Mouse (Mus musculus) hindbrain, embryonic 16.5 days (tissue): ENCODE measurements around the gene Pdxp. TPM values are rescaled to one million over a fixed set of nuclear protein-coding genes. Genes with fewer than 3 reads are reported as not detected.

Source experiments
- ATAC-seq: fragments of 200-750 bp; cut with Nextera tagmentation; 2 replicates; pipeline ENCODE4 v1.8.0; 2017; ENCODE audit warnings: moderate TSS enrichment, moderate library complexity
- H3K27ac ChIP-seq: fragments of 300-500 bp; sonication (generic); 2 replicates; pipeline ENCODE4 v1.5.1; 2014; ENCODE audit warnings: low read depth, mild to moderate bottlenecking, control low read depth, low read length, moderate library complexity
- H3K27me3 ChIP-seq: fragments of 300-500 bp; sonication (generic); replicated peaks from 2 replicates; pipeline ENCODE4 v1.6.1; 2014; ENCODE audit warnings: low read length; ENCODE audit not compliant: control insufficient read depth, insufficient read depth
- H3K36me3 ChIP-seq: fragments of 300-500 bp; sonication (generic); 2 replicates; pipeline ENCODE4 v1.6.1; 2014; ENCODE audit warnings: mild to moderate bottlenecking, low read length, moderate library complexity, mixed read lengths; ENCODE audit not compliant: control insufficient read depth, insufficient read depth
- H3K4me1 ChIP-seq: fragments of 300-500 bp; sonication (generic); 2 replicates; pipeline ENCODE4 v1.6.1; 2014; ENCODE audit warnings: low read depth, low read length; ENCODE audit not compliant: control insufficient read depth, insufficient read depth
- H3K4me2 ChIP-seq: fragments of 300-500 bp; sonication (generic); 2 replicates; pipeline ENCODE4 v1.6.1; 2014; ENCODE audit warnings: mild to moderate bottlenecking, low read length, control low read depth, moderate library complexity
- H3K4me3 ChIP-seq: fragments of 300-500 bp; sonication (generic); 2 replicates; pipeline ENCODE4 v1.5.1; 2014; ENCODE audit warnings: mild to moderate bottlenecking, low read length, control low read depth, moderate library complexity
- H3K9ac ChIP-seq: fragments of 300-500 bp; sonication (generic); 2 replicates; pipeline ENCODE4 v1.6.1; 2014; ENCODE audit warnings: low read depth, mild to moderate bottlenecking, control low read depth, low read length, moderate library complexity
- H3K9me3 ChIP-seq: fragments of 300-500 bp; sonication (generic); 2 replicates; pipeline ENCODE4 v1.6.1; 2014; ENCODE audit warnings: mild to moderate bottlenecking, low read length, moderate library complexity; ENCODE audit not compliant: control insufficient read depth
- WGBS: fragments of 180-500 bp; shearing (Covaris S2); extraction: QIAGEN DNeasy Blood & Tissue Kit; methylation state at CpG from one replicate; pipeline ENCODE4 v1.1.7; 2014; 5-methylcytosine and 5-hydroxymethylcytosine counted together
- polyA plus RNA-seq: library from polyadenylated mRNA; unstranded; fragments of >200 nt; fragmentation: Nextera tagmentation; extraction: Ambion mirVana; gene quantifications from 2 replicates; pipeline ENCODE4 v1.2.1, GENCODE M21; 2015

Gene Pdxp
- polyA plus RNA-seq, 1 experiment from 2014 or later = 96.9 TPM

DNA sequence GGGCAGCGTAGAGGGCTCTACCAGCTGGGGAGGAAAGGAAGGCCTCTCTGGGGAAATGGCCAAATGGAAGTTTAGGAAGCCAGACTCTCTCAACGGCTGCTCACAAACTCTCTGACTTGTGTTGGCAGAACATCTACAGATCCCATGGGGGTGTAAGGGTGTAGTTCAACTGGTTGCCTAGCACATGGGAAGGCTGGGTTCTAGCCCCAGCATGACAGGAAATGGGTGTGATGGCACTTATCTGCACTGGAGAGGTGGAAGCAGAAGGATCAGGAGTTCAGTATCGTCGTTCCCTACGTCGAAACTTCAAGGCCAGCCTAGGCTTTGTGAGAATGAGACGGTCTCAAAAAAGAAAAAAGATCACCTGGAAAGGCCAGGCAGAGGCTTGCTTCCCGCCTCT is 4.7 kb upstream of the Pdxp start:
- no peak for ATAC-seq
- no peak overlapping the region for H3K4me2 ChIP-seq
- H3K4me3 ChIP-seq = no peak overlapping the region
- no peaks in the 10 kb centered on the region for H3K36me3 ChIP-seq
- 93% methylated on average over 8 of the region's 8 CpGs for WGBS
- no peaks in the 10 kb centered on the region for H3K27me3 ChIP-seq
- no peak overlapping the region for H3K9ac ChIP-seq
- H3K9me3 ChIP-seq = no peaks in the 10 kb centered on the region
- H3K4me1 ChIP-seq = no peaks in the 10 kb centered on the region
- H3K27ac ChIP-seq = no peak overlapping the region

DNA sequence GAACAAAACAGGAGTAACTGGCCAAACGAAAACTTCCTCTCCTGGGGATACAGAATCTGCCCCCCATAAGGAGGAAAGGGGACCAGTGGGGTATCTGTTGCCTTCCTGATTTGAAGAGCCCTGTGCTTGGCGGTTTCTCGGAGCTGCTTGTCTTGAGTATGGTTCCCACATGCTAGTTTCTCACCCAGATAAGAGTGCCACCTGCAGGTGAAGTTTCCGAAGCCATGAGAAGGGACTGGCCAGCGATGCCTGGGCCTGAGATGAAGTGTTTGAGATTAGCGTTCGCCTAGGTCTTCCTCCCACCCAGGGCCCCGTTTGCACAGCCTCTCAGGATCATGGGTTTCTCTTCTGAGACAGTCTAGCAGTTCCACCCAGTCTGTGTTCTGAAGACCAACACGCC is 1.7 kb upstream of the Pdxp start:
- no peak overlapping the region for H3K27ac ChIP-seq
- no peak for ATAC-seq

DNA sequence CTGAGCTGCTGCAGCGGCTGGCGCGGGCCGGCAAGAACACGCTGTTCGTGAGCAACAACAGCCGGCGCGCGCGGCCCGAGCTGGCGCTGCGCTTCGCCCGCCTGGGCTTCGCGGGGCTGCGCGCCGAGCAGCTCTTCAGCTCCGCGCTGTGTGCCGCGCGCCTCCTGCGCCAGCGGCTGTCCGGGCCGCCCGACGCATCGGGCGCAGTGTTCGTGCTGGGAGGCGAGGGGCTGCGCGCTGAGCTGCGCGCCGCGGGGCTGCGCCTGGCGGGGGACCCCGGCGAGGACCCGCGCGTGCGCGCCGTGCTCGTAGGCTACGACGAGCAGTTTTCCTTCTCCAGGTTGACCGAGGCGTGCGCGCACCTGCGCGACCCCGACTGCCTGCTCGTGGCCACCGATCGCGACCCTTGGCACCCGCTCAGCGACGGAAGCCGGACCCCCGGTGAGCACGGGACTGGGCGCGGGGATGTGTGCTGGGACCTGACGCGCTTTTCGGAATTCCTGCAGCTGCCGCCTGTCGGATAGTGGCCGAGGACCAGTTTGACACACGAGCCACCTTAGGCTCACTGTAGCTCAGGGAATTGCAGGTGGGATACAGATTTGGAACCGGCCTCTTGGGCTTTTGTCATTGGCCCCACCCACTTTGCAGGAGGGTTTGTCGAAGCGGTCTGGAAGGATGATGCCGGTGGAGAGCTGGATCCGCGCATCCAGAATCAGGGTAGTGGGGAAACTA is 538 bp downstream of the Pdxp start:
- WGBS = under 1% methylated on average over 50 of the region's 87 CpGs

More for the DNA sequence above, 1.7 kb upstream of the Pdxp start:
- Histone ChIP-seq H3K27me3 (no peaks in the 10 kb centered on the region), H3K9me3 (no peaks in the 10 kb centered on the region), H3K9ac (no peak overlapping the region), H3K4me3 (no peak overlapping the region), H3K4me2 (no peak overlapping the region), H3K36me3 (no peaks in the 10 kb centered on the region), H3K4me1 (peaks cover 19% of the 10 kb centered on the region)
- 33% methylated on average over 9 of the region's 9 CpGs for WGBS

DNA sequence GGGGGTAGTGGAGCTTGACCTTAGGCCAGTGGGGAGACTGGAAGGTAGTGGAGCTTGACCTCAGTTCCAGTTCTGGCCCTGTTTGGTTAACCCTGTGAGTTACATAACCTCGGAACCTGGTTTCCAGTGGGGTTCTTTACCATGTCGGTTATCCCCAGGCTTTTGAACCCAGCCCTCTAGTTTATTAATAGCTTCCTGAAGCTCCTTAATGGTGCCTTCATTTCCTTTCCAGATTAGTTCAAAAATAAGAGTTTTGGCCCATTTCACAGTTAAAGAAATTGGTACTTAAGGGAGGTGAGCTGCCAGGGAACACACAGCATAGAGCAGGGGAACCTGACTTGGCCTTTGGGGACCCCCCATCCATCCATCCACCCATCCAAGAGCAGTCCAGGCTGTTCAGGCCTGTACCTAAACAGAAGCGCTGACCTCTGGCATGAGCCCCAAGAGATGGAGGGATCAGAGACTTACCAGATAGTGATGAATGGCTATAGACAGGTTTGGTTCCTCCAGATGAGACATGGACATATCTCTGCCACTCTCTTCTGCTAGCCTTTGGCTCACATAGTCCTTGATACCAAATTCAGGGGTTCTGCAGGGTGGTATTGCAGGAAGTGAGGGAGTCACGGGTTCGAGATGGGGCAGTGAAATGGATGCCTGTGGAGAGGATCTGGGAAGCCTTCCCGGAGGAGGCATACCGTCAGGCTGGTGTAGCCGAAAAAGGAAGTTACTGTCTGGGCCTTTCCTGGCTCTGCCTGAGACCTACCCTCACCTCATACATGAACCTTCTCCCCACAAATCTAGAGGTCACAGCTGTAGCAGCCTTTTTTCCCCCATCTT is 1.3 kb downstream of the Pdxp start:
- ATAC-seq = no peak
- peaks cover 25% of the 10 kb centered on the region for H3K4me1 ChIP-seq
- peak overlapping the region; percentile 85 for H3K9ac ChIP-seq
- WGBS = 50% methylated on average over 8 of the region's 8 CpGs
- H3K27ac ChIP-seq = peak overlapping the region; percentile 97; the same call in 1 of the 2 replicates
- no peaks in the 10 kb centered on the region for H3K9me3 ChIP-seq
- H3K4me3 ChIP-seq = peak overlapping the region; percentile 77
- peaks cover 4% of the 10 kb centered on the region for H3K36me3 ChIP-seq
- peak overlapping the region; percentile 87 for H3K4me2 ChIP-seq
- no peaks in the 10 kb centered on the region for H3K27me3 ChIP-seq

More for the DNA sequence above, 538 bp downstream of the Pdxp start:
- peak overlapping the region; percentile 77 for H3K4me3 ChIP-seq
- H3K4me2 ChIP-seq = peak overlapping the region; percentile 87
- H3K9ac ChIP-seq = peak overlapping the region; percentile 85
- H3K27me3 ChIP-seq = no peaks in the 10 kb centered on the region
- peak; percentile 69 for ATAC-seq
- peak overlapping the region; percentile 97 for H3K27ac ChIP-seq
- peaks cover 4% of the 10 kb centered on the region for H3K36me3 ChIP-seq
- H3K9me3 ChIP-seq = no peaks in the 10 kb centered on the region
- peaks cover 25% of the 10 kb centered on the region for H3K4me1 ChIP-seq

DNA sequence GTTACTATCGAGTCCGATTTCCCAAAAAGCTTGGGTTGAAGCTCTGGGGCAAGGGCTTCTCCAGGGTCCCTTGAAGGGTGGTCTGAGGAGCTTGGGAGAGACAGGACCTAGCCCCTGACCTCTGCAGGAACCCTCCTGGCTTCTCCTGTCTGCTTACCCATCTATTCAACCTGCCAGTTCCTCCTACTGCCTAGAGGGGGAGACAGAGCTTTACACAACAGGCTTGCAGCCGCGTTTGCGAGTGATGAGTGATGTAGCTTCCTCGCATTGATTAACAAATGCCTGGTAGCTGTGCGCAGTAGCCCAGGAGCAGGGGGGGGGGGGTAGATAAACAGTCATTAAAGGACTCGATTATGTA is 1.9 kb downstream of the Pdxp start:
- H3K27ac ChIP-seq = no peak overlapping the region
- H3K9me3 ChIP-seq = no peaks in the 10 kb centered on the region
- peaks cover 25% of the 10 kb centered on the region for H3K4me1 ChIP-seq
- no peaks in the 10 kb centered on the region for H3K27me3 ChIP-seq
- peak overlapping the region; percentile 85 for H3K9ac ChIP-seq
- 0 out of 2 replicates have a peak, but pooled peaks have one; percentile 10 for ATAC-seq
- H3K4me2 ChIP-seq = peak overlapping the region; percentile 87
- WGBS = 6% methylated on average over 8 of the region's 8 CpGs
- peaks cover 4% of the 10 kb centered on the region for H3K36me3 ChIP-seq
- H3K4me3 ChIP-seq = peak overlapping the region; percentile 77

DNA sequence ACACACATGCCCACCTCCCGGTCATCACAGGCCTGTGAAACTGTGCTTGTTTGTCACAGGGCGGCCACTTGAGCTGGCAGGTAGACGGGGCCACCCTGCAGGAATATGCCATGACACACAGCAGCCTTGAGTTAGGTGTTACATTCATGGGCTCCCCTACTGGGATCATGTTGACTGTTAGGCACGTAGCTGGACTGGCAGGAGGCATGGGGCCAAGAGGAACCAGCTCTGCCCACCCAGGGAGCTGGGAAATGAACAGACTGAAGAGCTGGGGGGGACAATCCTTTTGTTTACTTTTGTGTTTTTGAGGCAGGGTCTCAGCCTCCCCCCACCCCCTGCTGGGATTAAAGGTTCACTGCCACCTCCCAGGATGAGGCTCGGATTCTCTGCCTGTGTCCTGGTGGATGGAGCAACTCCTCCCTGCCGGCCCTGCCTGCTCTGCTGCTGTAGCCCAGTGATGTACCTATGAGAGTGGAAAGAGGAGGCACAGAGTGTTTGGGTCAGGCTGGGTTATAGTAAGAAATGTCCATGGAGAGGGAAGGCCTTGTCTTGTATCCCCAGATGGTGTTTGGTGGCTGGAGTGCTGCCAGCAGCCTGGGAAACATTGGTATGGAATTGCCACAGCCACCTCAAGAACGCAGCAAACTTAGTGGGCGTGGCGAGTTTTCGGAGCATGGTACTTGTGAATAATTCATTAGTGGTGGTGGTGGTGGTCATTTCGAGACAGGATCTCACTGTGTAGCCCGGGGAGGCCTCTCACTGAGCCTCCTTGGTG is 2.5 kb downstream of the Pdxp start:
- ATAC-seq = no peak
- peaks cover 25% of the 10 kb centered on the region for H3K4me1 ChIP-seq
- H3K4me2 ChIP-seq = peak overlapping the region; percentile 87
- H3K27me3 ChIP-seq = no peaks in the 10 kb centered on the region
- peak overlapping the region; percentile 67 for H3K27ac ChIP-seq
- H3K9me3 ChIP-seq = no peaks in the 10 kb centered on the region
- H3K36me3 ChIP-seq = peaks cover 4% of the 10 kb centered on the region
- WGBS = 26% methylated on average over 12 of the region's 12 CpGs
- H3K9ac ChIP-seq = peak overlapping the region; percentile 85
- H3K4me3 ChIP-seq = peak overlapping the region; percentile 77

DNA sequence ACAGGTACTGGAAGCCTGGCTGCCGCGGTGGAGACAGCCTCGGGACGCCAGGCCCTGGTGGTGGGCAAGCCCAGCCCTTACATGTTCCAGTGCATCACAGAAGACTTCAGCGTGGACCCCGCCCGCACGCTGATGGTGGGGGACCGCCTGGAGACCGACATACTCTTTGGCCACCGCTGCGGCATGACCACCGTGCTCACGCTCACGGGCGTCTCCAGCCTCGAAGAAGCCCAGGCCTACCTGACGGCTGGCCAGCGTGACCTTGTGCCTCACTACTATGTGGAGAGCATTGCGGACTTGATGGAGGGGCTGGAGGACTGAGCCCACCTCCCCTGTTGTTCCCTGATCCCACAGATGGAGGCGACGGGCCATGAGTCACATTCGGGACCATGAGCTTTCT is 4.4 kb downstream of the Pdxp start:
- no peak overlapping the region for H3K4me2 ChIP-seq
- no peaks in the 10 kb centered on the region for H3K9me3 ChIP-seq
- no peaks in the 10 kb centered on the region for H3K27me3 ChIP-seq
- H3K4me1 ChIP-seq = peaks cover 25% of the 10 kb centered on the region
- no peak overlapping the region for H3K4me3 ChIP-seq
- no peak overlapping the region for H3K9ac ChIP-seq
- WGBS = 97% methylated on average over 23 of the region's 23 CpGs
- H3K36me3 ChIP-seq = peaks cover 4% of the 10 kb centered on the region
- no peak overlapping the region for H3K27ac ChIP-seq
- ATAC-seq = no peak

DNA sequence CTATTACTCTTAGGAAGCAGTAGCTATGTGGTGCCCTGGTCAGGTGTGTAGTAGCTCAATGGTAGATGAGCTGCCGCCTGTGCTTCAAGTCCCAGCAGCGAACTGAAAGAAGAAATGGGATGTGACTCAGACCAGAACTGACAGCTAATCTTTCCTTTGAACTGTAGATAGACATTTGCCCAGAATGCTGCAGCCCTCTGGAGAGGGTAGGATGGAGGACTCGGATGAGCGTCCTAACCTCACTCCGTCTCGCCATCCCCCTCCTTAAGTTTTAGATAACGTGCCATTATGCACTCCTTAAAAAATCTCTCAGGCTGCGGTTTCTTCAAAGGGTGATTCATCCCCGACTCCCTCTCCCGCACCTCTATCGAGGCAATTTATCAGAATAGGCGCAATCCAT is 6.2 kb downstream of the Pdxp start:
- Histone ChIP-seq H3K36me3 (peaks cover 4% of the 10 kb centered on the region), H3K4me2 (no peak overlapping the region), H3K9ac (no peak overlapping the region), H3K4me1 (peaks cover 23% of the 10 kb centered on the region), H3K27me3 (no peaks in the 10 kb centered on the region; the same call in 1 of the 2 replicates), H3K27ac (no peak overlapping the region), H3K4me3 (no peak overlapping the region), H3K9me3 (no peaks in the 10 kb centered on the region)
- WGBS = 82% methylated on average over 12 of the region's 12 CpGs
- no peak for ATAC-seq
